ENCODE assay signal across 1 mouse cellular context in genomic region chr15:81933986-81934385, GRCm38 (mm10).
TF ChIP-seq lines count a peak whose summit lies in the region.

No protein-coding gene starts in this region.

TF ChIP-seq in CH12.LX, 34 proteins besides CTCF, POLR2A, EP300 and RAD21 (continued from another document):
- TF ChIP-seq KAT2A (IDR thresholded peaks at IDR 0.05; ENCODE audit: insufficient replicate concordance, low read length) = no peak
- no peak for TF ChIP-seq UBTF (IDR thresholded peaks at IDR 0.05; ENCODE audit: low read depth, low read length)
- 0 out of 2 replicates have a peak, but pooled peaks have one; percentile 24 for TF ChIP-seq BHLHE40 (IDR thresholded peaks at IDR 0.05; ENCODE audit: low read depth, low read length)
- TF ChIP-seq TCF12 (IDR thresholded peaks at IDR 0.05; ENCODE audit: low read depth, low read length) = no peak
- TF ChIP-seq USF2 (conservative IDR thresholded peaks at IDR 0.05; ENCODE audit: low read depth, low read length) = no peak
- TF ChIP-seq JUN (IDR thresholded peaks at IDR 0.05; ENCODE audit: insufficient read depth, low read depth, low read length) = peak; percentile 46; the same call in 1 of the 2 replicates
- TF ChIP-seq ETS1 (conservative IDR thresholded peaks at IDR 0.05; ENCODE audit: low read depth, low read length) = no peak
- no peak; the same call in 1 of the 2 replicates for TF ChIP-seq JUND (conservative IDR thresholded peaks at IDR 0.05; ENCODE audit: low read depth, low read length)
- no peak for TF ChIP-seq PAX5 (IDR thresholded peaks at IDR 0.05; ENCODE audit: low read length)
- TF ChIP-seq MAZ (IDR thresholded peaks at IDR 0.05; ENCODE audit: low read depth, low read length) = no peak
- TF ChIP-seq POLR2AphosphoS2 (IDR thresholded peaks at IDR 0.05; ENCODE audit: low read depth, low read length) = no peak
- TF ChIP-seq E2F4 (IDR thresholded peaks at IDR 0.05; ENCODE audit: insufficient replicate concordance, low read depth, low read length) = no peak
- TF ChIP-seq HCFC1 (IDR thresholded peaks at IDR 0.05; ENCODE audit: low read depth, low read length) = no peak; the same call in 1 of the 2 replicates
- TF ChIP-seq MEF2A (IDR thresholded peaks at IDR 0.05; ENCODE audit: borderline replicate concordance, low read depth, low read length) = 0 out of 2 replicates have a peak, but pooled peaks have one; percentile 19
- no peak for TF ChIP-seq ELF1 (IDR thresholded peaks at IDR 0.05; ENCODE audit: low read depth, low read length)
- no peak for TF ChIP-seq ZC3H11A (IDR thresholded peaks at IDR 0.05; ENCODE audit: low read depth, low read length)
- TF ChIP-seq MYC (IDR thresholded peaks at IDR 0.05; ENCODE audit: low read depth, low read length) = peak; percentile 49; the same call in 1 of the 2 replicates
- no peak for TF ChIP-seq ZKSCAN1 (IDR thresholded peaks at IDR 0.05; ENCODE audit: borderline replicate concordance, low read depth, low read length)
- no peak for TF ChIP-seq GABPA (IDR thresholded peaks at IDR 0.05; ENCODE audit: insufficient replicate concordance, low read depth, low read length)
- TF ChIP-seq CHD2 (IDR thresholded peaks at IDR 0.05; ENCODE audit: low read length) = no peak
- no peak for TF ChIP-seq RCOR1 (conservative IDR thresholded peaks at IDR 0.05; ENCODE audit: low read depth, low read length)
- no peak for TF ChIP-seq USF1 (IDR thresholded peaks at IDR 0.05; ENCODE audit: low read depth, low read length)
- TF ChIP-seq TBP (conservative IDR thresholded peaks at IDR 0.05; ENCODE audit: low read depth, low read length) = 0 out of 2 replicates have a peak, but pooled peaks have one; percentile 29
- no peak for TF ChIP-seq SMC3 (IDR thresholded peaks at IDR 0.05; ENCODE audit: low read depth, low read length)
- 0 out of 2 replicates have a peak, but pooled peaks have one; percentile 27 for TF ChIP-seq SIN3A (IDR thresholded peaks at IDR 0.05; ENCODE audit: low read length)
- TF ChIP-seq MAFK (IDR thresholded peaks at IDR 0.05; ENCODE audit: insufficient replicate concordance, low read length) = no peak
- no peak for TF ChIP-seq ZNF384 (IDR thresholded peaks at IDR 0.05; ENCODE audit: low read depth, low read length)
